Mouse (Mus musculus) liver (tissue): ENCODE results near the gene Serpina1e.
A peak's percentile ranks its signal among the peaks of the same experiment; 100 is the strongest.

Experiments used
- DNase-seq: peaks from one replicate; pipeline ENCODE4 v3.0.0-alpha.2; 2020; ENCODE audit warnings: mixed read lengths

Serpina1e gene

GRCm38 (mm10) chr12:103958798-103959197 lies at the start of gene Serpina1e:
TSS of gene Serpina1e (minus strand) at chr12:103958975.
- DNase-seq, result no peak

GRCm38 (mm10) chr12:104004689-104005088 lies 45.9 kb upstream of the Serpina1e start:
- no peak for DNase-seq

- no peak for DNase-seq
Observed at GRCm38 (mm10) chr12:104003238-104003612, 44.5 kb upstream of the Serpina1e start.

- DNase-seq, result no peak
Observed at GRCm38 (mm10) chr12:104002569-104003237, 43.9 kb upstream of the Serpina1e start.

- no peak for DNase-seq
Observed at GRCm38 (mm10) chr12:104000594-104000993, 41.8 kb upstream of the Serpina1e start.

- DNase-seq, result no peak
Observed at GRCm38 (mm10) chr12:103999611-104000010, 40.8 kb upstream of the Serpina1e start.

- no peak for DNase-seq
Observed at GRCm38 (mm10) chr12:103996513-103996912, 37.7 kb upstream of the Serpina1e start.

GRCm38 (mm10) chr12:103995292-103996072 lies 36.7 kb upstream of the Serpina1e start:
- peak; percentile 48 for DNase-seq

GRCm38 (mm10) chr12:103992945-103993344 lies 34.2 kb upstream of the Serpina1e start:
- DNase-seq, result no peak

GRCm38 (mm10) chr12:103989857-103990256 lies 31.1 kb upstream of the Serpina1e start, which contains the start of gene Serpina11:
TSS of gene Serpina11 (minus strand) at chr12:103989957.
- no peak for DNase-seq

GRCm38 (mm10) chr12:103989514-103989767 lies 30.7 kb upstream of the Serpina1e start:
- no peak for DNase-seq

- peak; percentile 46 for DNase-seq
Observed at GRCm38 (mm10) chr12:103988754-103989513, 30.2 kb upstream of the Serpina1e start.

GRCm38 (mm10) chr12:103985868-103986267 lies 27.1 kb upstream of the Serpina1e start:
- no peak for DNase-seq

GRCm38 (mm10) chr12:103984935-103985334 lies 26.2 kb upstream of the Serpina1e start:
- peak; percentile 40 for DNase-seq

GRCm38 (mm10) chr12:103981646-103982360 lies 23.0 kb upstream of the Serpina1e start:
- DNase-seq, result no peak

- no peak for DNase-seq
Observed at GRCm38 (mm10) chr12:103978294-103978693, 19.5 kb upstream of the Serpina1e start.

- peak; percentile 31 for DNase-seq
Observed at GRCm38 (mm10) chr12:103977846-103978245, 19.1 kb upstream of the Serpina1e start.

GRCm38 (mm10) chr12:103977060-103977459 lies 18.3 kb upstream of the Serpina1e start:
- DNase-seq, result no peak

- no peak for DNase-seq
Observed at GRCm38 (mm10) chr12:103971080-103971479, 12.3 kb upstream of the Serpina1e start.

GRCm38 (mm10) chr12:103969577-103970116 lies 10.9 kb upstream of the Serpina1e start:
- no peak for DNase-seq

GRCm38 (mm10) chr12:103966761-103967160 lies 8.0 kb upstream of the Serpina1e start:
- DNase-seq, result no peak

- DNase-seq, result peak; percentile 33
Observed at GRCm38 (mm10) chr12:103963288-103963687, 4.5 kb upstream of the Serpina1e start.

GRCm38 (mm10) chr12:103962860-103963259 lies 4.1 kb upstream of the Serpina1e start:
- DNase-seq, result no peak
